Mouse (Mus musculus) embryonic facial prominence, embryonic 11.5 days (tissue): Measurements from ENCODE around the gene Bicra. TPM values are rescaled to one million over a fixed set of nuclear protein-coding genes. Genes with fewer than 3 reads are reported as not detected.

Experiments used
- ATAC-seq: fragments of 200-750 bp; cut with Nextera tagmentation; replicated peaks from 2 replicates; pipeline ENCODE4 v1.8.0; 2017; ENCODE audit warnings: low read depth; ENCODE audit not compliant: insufficient number of reproducible peaks, low FRiP score, low TSS enrichment
- DNase-seq: peaks from one replicate; pipeline ENCODE4 v3.0.0-alpha.2; 2015; ENCODE audit warnings: low spot score
- H3K27ac ChIP-seq: fragments of 300-500 bp; sonication (generic); replicated peaks from 2 replicates; pipeline ENCODE4 v1.5.1; 2014; ENCODE audit warnings: mild to moderate bottlenecking, low read depth, low read length, control low read depth
- H3K27me3 ChIP-seq: fragments of 300-500 bp; sonication (generic); 2 replicates; pipeline ENCODE4 v1.6.1; 2014; ENCODE audit warnings: mild to moderate bottlenecking, low read length, moderate library complexity, mixed read lengths; ENCODE audit not compliant: control insufficient read depth, insufficient read depth
- H3K36me3 ChIP-seq: fragments of 300-500 bp; sonication (generic); replicated peaks from 2 replicates; pipeline ENCODE4 v1.6.1; 2014; ENCODE audit warnings: low read depth, mild to moderate bottlenecking, low read length, moderate library complexity, mixed read lengths; ENCODE audit not compliant: control insufficient read depth, insufficient read depth
- H3K4me1 ChIP-seq: fragments of 300-500 bp; sonication (generic); 2 replicates; pipeline ENCODE4 v1.6.1; 2014; ENCODE audit warnings: low read length, mixed read lengths; ENCODE audit not compliant: control insufficient read depth, insufficient read depth
- H3K4me2 ChIP-seq: fragments of 300-500 bp; sonication (generic); 2 replicates; pipeline ENCODE4 v1.6.1; 2014; ENCODE audit warnings: low read depth, mild to moderate bottlenecking, control low read depth, low read length, moderate library complexity
- H3K4me3 ChIP-seq: fragments of 300-500 bp; sonication (generic); 2 replicates; pipeline ENCODE4 v1.5.1; 2014; ENCODE audit warnings: low read depth, low read length, control low read depth
- H3K9ac ChIP-seq: fragments of 300-500 bp; sonication (generic); replicated peaks from 2 replicates; pipeline ENCODE4 v1.6.1; 2014; ENCODE audit warnings: mild to moderate bottlenecking, control low read depth, low read length
- H3K9me3 ChIP-seq: fragments of 300-500 bp; sonication (generic); replicated peaks from 2 replicates; pipeline ENCODE4 v1.6.1; 2016; ENCODE audit warnings: mild to moderate bottlenecking, low read length, inconsistent platforms, mixed read lengths; ENCODE audit not compliant: control insufficient read depth
- WGBS: fragments of 180-500 bp; shearing (Covaris S2); extraction: QIAGEN DNeasy Blood & Tissue Kit; methylation state at CpG from one replicate; pipeline ENCODE4 v1.1.7; 2014; 5-methylcytosine and 5-hydroxymethylcytosine counted together
- polyA plus RNA-seq: library from polyadenylated mRNA; unstranded; fragments of >200 nt; fragmentation: Nextera tagmentation; extraction: Ambion mirVana; gene quantifications from 2 replicates; pipeline ENCODE4 v1.2.1, GENCODE M21; 2014

Gene Bicra
- polyA plus RNA-seq, result 4.2 and 5.9 TPM in 2 replicates

DNA sequence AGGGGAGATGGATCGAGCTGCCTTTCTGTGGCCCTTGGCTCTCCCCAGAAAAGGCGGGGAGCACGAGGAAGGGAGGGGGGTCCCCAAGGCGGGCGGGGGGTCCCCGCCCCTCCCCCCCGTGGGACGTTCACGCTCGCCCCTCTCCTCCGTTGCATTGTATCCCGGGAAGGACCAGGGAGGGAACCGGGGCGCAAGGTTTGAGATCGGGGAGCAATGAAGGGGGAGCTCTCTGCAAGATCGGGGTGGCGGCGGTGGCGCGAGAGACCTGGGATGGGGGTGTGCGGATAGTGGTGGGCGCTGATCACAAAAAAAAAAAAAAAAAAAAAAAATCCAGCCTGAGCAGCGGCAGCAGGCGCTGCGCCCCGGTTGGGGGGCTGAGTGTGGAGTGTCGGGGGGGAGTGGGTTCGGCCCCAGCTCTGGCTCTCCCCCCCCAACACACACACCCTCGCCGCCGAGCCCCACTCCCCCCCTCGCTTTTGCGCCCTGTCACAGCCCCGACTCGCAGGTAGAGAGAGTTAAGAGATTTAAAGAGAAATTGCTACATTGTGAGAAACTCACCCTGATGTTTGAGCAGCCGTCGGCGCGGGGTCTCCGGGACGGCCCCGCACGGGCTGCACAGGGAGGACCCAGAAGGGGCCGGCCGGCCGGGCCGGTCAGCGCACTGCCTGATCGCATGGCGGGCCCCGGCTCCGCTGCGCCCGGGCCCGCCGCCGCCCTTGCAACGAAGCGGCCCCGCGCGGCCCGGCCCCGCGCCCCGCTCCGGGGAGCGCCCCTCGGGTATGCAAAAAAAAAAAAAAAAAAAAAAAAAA is at the start of gene Bicra:
Gene Bicra (minus strand): TSS at position 584 of the 809 bp plus-strand sequence.
- no peaks in the 10 kb centered on the region for H3K27me3 ChIP-seq
- H3K4me1 ChIP-seq, result peaks cover 18% of the 10 kb centered on the region; the same call in 1 of the 2 replicates
- WGBS, result under 1% methylated on average over 63 of the region's 69 CpGs
- H3K4me3 ChIP-seq, result peak within 1 kb of the TSS; percentile 90
- H3K36me3 ChIP-seq, result no peaks in the 10 kb centered on the region
- peak within 1 kb of the TSS; percentile 87 for H3K4me2 ChIP-seq
- peak within 1 kb of the TSS; percentile 98 for H3K27ac ChIP-seq
- H3K9ac ChIP-seq, result peak within 1 kb of the TSS; percentile 99
- no peaks in the 10 kb centered on the region for H3K9me3 ChIP-seq
- ATAC-seq (peak; percentile 29), DNase-seq (peak; percentile 90)

DNA sequence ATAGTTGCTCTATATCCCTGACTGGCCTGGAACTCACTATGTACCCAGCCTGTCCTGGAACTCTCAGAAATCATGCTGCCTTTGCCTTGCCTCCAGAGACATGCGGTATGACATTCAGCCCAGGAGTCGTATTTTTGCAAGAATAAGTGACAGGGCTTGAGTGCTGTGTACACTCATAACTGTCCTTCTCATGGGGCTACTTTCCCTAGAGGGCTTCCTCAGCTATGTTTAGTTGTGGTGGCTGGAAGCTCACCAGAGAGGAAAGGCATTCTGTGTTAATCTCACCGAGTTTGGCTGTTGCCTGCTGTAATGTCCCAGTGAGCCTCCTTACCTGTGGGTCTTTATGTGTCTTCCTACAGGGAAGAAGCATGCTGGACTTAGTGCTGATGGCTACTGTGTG is 46.9 kb upstream of the Bicra start:
- Histone ChIP-seq H3K4me2 (no peak overlapping the region), H3K9me3 (no peaks in the 10 kb centered on the region), H3K27ac (no peak overlapping the region), H3K36me3 (no peaks in the 10 kb centered on the region), H3K27me3 (no peaks in the 10 kb centered on the region), H3K4me3 (no peak overlapping the region), H3K9ac (no peak overlapping the region), H3K4me1 (peaks cover 2% of the 10 kb centered on the region)
- no peak for DNase-seq
- WGBS, result 85% methylated on average over 3 of the region's 3 CpGs
- no peak for ATAC-seq

DNA sequence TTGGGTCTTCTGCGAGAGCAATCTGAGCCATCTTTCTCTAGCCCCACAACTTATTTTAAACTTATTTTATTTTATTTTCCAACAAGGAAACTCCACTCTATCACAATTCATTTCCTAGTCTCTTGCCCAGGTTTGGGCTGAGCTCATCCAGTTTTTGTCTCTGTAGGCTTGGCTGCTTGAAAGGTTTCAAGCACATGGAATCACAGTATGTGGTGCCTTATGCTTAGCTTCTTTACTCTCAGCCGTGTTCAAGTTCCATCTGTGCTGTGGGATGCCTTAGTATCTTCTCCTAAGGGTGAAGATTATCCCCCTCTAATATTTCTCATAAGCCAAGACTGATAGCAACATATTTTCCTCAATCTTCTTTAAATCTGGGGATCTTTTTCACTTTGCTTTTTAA is 39.9 kb upstream of the Bicra start:
- no peak overlapping the region for H3K9ac ChIP-seq
- H3K9me3 ChIP-seq, result no peaks in the 10 kb centered on the region
- WGBS, result 75% methylated on average over 2 of the region's 2 CpGs
- no peak overlapping the region for H3K4me3 ChIP-seq
- no peaks in the 10 kb centered on the region for H3K36me3 ChIP-seq
- no peak for ATAC-seq
- no peaks in the 10 kb centered on the region for H3K4me1 ChIP-seq
- H3K27me3 ChIP-seq, result no peaks in the 10 kb centered on the region
- H3K27ac ChIP-seq, result no peak overlapping the region
- no peak overlapping the region for H3K4me2 ChIP-seq
- no peak for DNase-seq

DNA sequence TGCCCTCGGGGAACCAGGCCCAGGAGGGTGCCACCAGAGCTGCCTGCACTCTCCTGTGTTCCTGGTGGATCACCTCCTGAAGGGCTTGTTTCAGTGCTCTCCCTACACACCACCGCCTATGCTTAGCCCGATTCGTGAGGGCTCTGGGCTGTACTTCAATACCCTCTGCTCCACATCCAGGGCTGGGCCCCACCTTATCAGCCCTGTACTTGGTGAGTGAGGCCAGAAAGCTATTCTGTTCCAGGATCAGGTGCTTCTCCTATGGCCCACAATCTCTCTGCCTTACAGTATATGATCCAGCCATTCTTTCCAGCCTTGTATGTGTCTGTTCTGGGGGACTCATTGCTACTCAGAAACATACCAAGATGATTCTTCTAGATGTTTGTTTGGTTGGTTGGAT is 35.6 kb upstream of the Bicra start:
- no peak for ATAC-seq
- Histone ChIP-seq H3K27ac (no peak overlapping the region), H3K4me3 (no peak overlapping the region), H3K9ac (no peak overlapping the region), H3K4me2 (no peak overlapping the region), H3K27me3 (no peaks in the 10 kb centered on the region), H3K36me3 (no peaks in the 10 kb centered on the region), H3K4me1 (no peaks in the 10 kb centered on the region), H3K9me3 (no peaks in the 10 kb centered on the region)
- no peak for DNase-seq
- 47% methylated on average over 4 of the region's 4 CpGs for WGBS

DNA sequence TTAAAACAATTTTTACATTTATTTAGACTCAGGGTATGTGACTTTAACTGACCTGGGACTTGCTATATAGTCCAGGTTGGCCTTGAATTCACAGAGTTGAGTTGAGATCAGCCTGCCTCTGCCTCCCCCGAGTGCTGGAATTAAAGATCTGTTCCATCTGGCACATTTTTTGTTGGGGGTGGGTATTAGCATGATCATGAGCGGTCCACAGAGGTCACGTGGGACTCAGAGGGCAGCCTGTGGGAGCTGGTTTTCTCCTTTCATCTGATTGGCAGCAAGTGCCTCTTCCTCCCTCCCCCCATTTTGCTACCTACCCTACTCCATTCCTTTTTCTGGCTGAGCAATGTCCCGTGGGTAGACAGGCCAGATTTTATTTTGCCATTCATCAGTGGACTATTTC is 32.9 kb upstream of the Bicra start:
- no peak overlapping the region for H3K4me2 ChIP-seq
- H3K9ac ChIP-seq, result no peak overlapping the region
- no peaks in the 10 kb centered on the region for H3K27me3 ChIP-seq
- no peak overlapping the region for H3K4me3 ChIP-seq
- H3K27ac ChIP-seq, result no peak overlapping the region
- H3K36me3 ChIP-seq, result no peaks in the 10 kb centered on the region
- no peaks in the 10 kb centered on the region for H3K4me1 ChIP-seq
- ATAC-seq, result no peak
- DNase-seq, result no peak
- H3K9me3 ChIP-seq, result no peaks in the 10 kb centered on the region
- 71% methylated on average over 4 of the region's 4 CpGs for WGBS

DNA sequence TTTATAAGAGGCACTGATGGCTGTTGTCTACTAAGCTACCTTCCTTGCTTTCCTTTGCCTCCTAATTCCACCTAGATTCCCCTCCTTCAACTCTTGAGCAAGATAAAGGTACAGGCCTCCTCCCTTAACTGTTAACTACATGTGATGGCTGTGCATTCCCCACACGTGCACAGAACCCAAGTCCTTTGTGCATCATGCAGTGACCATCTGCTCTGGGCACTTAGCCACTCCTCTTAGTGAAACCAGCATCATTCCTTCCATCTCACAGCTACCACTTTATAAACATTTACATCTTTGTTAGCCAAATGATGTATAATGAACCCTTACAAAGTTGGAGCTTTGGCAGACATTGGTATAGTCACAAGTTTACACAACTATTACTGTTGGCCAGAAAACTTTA is 32.2 kb upstream of the Bicra start:
- H3K9ac ChIP-seq, result no peak overlapping the region
- no peak overlapping the region for H3K4me3 ChIP-seq
- no peak overlapping the region for H3K27ac ChIP-seq
- no peak overlapping the region for H3K4me2 ChIP-seq
- H3K36me3 ChIP-seq, result no peaks in the 10 kb centered on the region
- no peak for ATAC-seq
- no peaks in the 10 kb centered on the region for H3K4me1 ChIP-seq
- no peaks in the 10 kb centered on the region for H3K27me3 ChIP-seq
- H3K9me3 ChIP-seq, result no peaks in the 10 kb centered on the region
- WGBS, result 69% methylated on average over 1 of the region's 1 CpGs
- DNase-seq, result no peak

DNA sequence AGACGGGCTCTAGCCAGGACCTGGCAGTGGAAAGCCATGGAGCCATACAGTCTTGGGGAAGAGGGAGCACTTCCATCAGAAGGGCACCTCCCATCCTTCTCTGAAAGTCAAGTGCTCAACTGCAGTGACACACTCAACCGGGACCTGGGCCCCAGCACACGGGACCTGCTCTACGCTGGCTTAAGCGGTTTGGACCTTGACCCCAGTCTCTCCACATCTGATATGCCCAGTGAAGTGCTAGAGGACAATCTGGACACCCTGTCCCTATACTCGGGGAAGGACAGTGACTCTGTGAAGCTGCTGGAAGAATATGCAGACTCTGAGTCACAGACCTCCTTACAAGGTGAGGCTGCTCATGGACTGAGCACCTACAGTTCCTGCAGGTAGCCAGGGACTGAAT is 24.2 kb upstream of the Bicra start:
- WGBS, result 86% methylated on average over 6 of the region's 6 CpGs
- ATAC-seq (no peak), DNase-seq (no peak)
- no peak overlapping the region for H3K4me3 ChIP-seq
- no peaks in the 10 kb centered on the region for H3K4me1 ChIP-seq
- H3K27ac ChIP-seq, result no peak overlapping the region
- H3K36me3 ChIP-seq, result no peaks in the 10 kb centered on the region
- H3K4me2 ChIP-seq, result no peak overlapping the region
- no peaks in the 10 kb centered on the region for H3K9me3 ChIP-seq
- no peaks in the 10 kb centered on the region for H3K27me3 ChIP-seq
- no peak overlapping the region for H3K9ac ChIP-seq

DNA sequence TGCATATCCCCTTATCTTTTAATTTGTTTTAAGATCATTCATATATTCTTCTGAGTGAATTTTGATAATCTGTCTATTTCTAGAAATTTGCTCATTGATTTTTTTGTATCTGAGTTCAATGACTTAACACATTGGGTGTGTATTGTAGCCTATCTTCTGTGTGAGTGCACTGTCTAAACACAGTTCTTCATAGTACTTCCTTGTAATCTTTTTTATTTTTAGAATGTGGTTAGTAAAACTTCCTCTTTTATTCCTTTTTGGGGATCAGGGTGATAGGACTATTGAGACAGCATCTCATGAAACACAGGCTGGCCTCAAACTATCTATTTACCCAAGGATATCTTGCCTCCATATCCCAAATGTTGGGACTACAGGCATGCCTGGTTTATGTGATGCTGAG is 23.1 kb upstream of the Bicra start:
- no peak for DNase-seq
- Histone ChIP-seq H3K27me3 (no peaks in the 10 kb centered on the region), H3K27ac (no peak overlapping the region), H3K4me1 (no peaks in the 10 kb centered on the region), H3K36me3 (no peaks in the 10 kb centered on the region), H3K4me2 (no peak overlapping the region), H3K9ac (no peak overlapping the region), H3K9me3 (no peaks in the 10 kb centered on the region), H3K4me3 (no peak overlapping the region)
- ATAC-seq, result no peak
